Mouse (Mus musculus): Measurements from ENCODE around the gene Mki67. TPM values are rescaled to one million over a fixed set of nuclear protein-coding genes. Genes with fewer than 3 reads are reported as not detected.

The Mki67 gene
- total RNA-seq, 1 experiment, result 96.9 TPM

DNA sequence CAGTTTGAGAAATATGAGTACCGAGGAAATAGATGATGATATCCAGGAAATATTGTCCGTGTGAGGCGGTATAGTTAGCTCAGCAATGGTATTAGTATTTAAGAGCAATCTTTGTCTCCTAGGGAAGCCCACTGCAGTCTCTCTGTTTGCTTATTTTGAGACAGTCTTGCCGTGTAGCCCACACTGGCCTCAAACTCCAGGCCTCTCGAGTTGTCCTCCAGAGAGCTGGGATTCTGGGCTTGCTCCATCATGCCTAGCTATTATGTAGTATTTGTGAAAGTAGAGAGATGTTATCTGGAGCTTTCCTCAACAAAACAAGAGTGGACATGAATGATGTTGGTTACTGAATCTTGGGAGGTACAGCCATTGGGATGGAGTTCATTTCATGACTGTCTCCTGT, 18.2 kb upstream of the Mki67 start:
- Histone ChIP-seq H3K9ac (ENCODE audit: insufficient read depth, low read depth, low read length, poor library complexity, severe bottlenecking) (no peak overlapping the region), H3K9me3 (ENCODE audit: control insufficient read depth, insufficient read depth, low read depth, low read length) (no peaks in the 10 kb centered on the region; the same call in 1 of the 2 replicates), H3K4me3 (ENCODE audit: insufficient read depth in 1 of 2, low read depth in 1 of 2, low read length in 2 of 2, poor library complexity in 1 of 2, severe bottlenecking in 1 of 2) (no peak overlapping the region), H3K36me3 (ENCODE audit: control insufficient read depth, insufficient read depth, low read length, poor library complexity, severe bottlenecking) (no peaks in the 10 kb centered on the region), H3K27ac (ENCODE audit: insufficient read depth, low read depth, low read length, poor library complexity, severe bottlenecking) (no peak overlapping the region), H3K4me1 (ENCODE audit: control insufficient read depth in 2 of 2, insufficient read depth in 2 of 2, low read length in 2 of 2, poor library complexity in 1 of 2) (no peaks in the 10 kb centered on the region)
- DNase-seq (ENCODE audit: low read depth, low spot score), result no peak
- TF ChIP-seq HCFC1 (IDR thresholded peaks at IDR 0.05; ENCODE audit: borderline replicate concordance, insufficient read depth, low read length) (no peak), ZC3H11A (IDR thresholded peaks at IDR 0.05; ENCODE audit: borderline replicate concordance, low read depth, low read length) (no peak), CHD2 (IDR thresholded peaks at IDR 0.05; ENCODE audit: low read depth, low read length) (no peak), MAFK (IDR thresholded peaks at IDR 0.05; ENCODE audit: insufficient read depth, low read depth, low read length) (no peak), ZNF384 (IDR thresholded peaks at IDR 0.05; ENCODE audit: low read depth, low read length) (no peak)
- in situ Hi-C loops (cut with MboI; ENCODE audit: low sequenced_read_pairs in 2 of 2, unreplicated experiment in 2 of 2), result no loop called here

DNA sequence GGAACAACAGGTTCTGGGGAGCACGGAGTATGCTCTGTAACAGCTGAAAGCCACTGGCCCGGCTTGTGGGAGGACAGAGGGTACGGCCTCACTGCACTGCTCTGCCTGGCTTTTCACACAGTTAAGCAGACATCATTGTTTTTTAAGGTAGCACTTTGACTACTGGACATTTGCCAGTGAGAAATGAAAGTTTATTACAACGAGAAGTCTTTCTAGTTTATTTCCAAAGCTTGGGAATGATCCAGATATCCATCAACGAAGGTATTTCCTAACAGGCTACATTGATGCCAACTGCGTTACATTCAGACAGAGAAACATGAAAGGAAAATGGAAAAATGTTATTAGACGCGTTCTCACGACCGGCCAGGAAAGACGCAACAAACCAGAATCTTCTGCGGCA, 11.9 kb upstream of the Mki67 start:
- H3K4me3 ChIP-seq (ENCODE audit: insufficient read depth in 1 of 2, low read depth in 1 of 2, low read length in 2 of 2, poor library complexity in 1 of 2, severe bottlenecking in 1 of 2), result no peak overlapping the region
- H3K36me3 ChIP-seq (ENCODE audit: control insufficient read depth, insufficient read depth, low read length, poor library complexity, severe bottlenecking), result no peaks in the 10 kb centered on the region
- in situ Hi-C loops (cut with MboI; ENCODE audit: low sequenced_read_pairs in 2 of 2, unreplicated experiment in 2 of 2), result no loop called here
- peaks cover 6% of the 10 kb centered on the region; the same call in 1 of the 2 replicates for H3K9me3 ChIP-seq (ENCODE audit: control insufficient read depth, insufficient read depth, low read depth, low read length)
- H3K4me1 ChIP-seq (ENCODE audit: control insufficient read depth in 2 of 2, insufficient read depth in 2 of 2, low read length in 2 of 2, poor library complexity in 1 of 2), result no peaks in the 10 kb centered on the region
- DNase-seq (ENCODE audit: low read depth, low spot score), result no peak
- no peak overlapping the region for H3K27ac ChIP-seq (ENCODE audit: insufficient read depth, low read depth, low read length, poor library complexity, severe bottlenecking)
- TF ChIP-seq ZC3H11A (IDR thresholded peaks at IDR 0.05; ENCODE audit: borderline replicate concordance, low read depth, low read length), result no peak
- no peak for TF ChIP-seq CHD2 (IDR thresholded peaks at IDR 0.05; ENCODE audit: low read depth, low read length)
- no peak for TF ChIP-seq ZNF384 (IDR thresholded peaks at IDR 0.05; ENCODE audit: low read depth, low read length)
- TF ChIP-seq MAFK (IDR thresholded peaks at IDR 0.05; ENCODE audit: insufficient read depth, low read depth, low read length), result no peak
- H3K9ac ChIP-seq (ENCODE audit: insufficient read depth, low read depth, low read length, poor library complexity, severe bottlenecking), result no peak overlapping the region

DNA sequence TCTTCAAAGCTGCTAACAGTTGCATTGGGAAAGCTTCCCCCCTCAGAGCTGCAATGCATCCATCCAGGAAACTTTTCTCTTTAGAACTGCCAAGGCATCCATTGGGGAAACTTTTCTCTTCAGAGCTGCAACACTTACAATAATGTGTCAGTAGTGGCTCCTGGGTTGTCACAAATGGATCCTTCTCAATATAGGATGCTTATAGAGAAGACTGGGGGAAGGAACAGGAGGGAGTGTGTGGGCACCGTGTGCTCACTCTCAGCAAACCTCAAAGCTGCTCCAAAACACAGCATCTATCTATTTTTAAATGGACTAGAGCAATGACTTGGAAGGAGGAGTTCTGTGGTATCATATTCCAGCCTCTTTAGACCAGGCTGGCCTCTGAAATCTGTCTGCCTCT, 10.5 kb upstream of the Mki67 start:
- no peak overlapping the region for H3K27ac ChIP-seq (ENCODE audit: insufficient read depth, low read depth, low read length, poor library complexity, severe bottlenecking)
- H3K9me3 ChIP-seq (ENCODE audit: control insufficient read depth, insufficient read depth, low read depth, low read length), result peaks cover 6% of the 10 kb centered on the region; the same call in 1 of the 2 replicates
- no peaks in the 10 kb centered on the region for H3K36me3 ChIP-seq (ENCODE audit: control insufficient read depth, insufficient read depth, low read length, poor library complexity, severe bottlenecking)
- no peak for DNase-seq (ENCODE audit: low read depth, low spot score)
- H3K4me1 ChIP-seq (ENCODE audit: control insufficient read depth in 2 of 2, insufficient read depth in 2 of 2, low read length in 2 of 2, poor library complexity in 1 of 2), result no peaks in the 10 kb centered on the region
- H3K9ac ChIP-seq (ENCODE audit: insufficient read depth, low read depth, low read length, poor library complexity, severe bottlenecking), result no peak overlapping the region
- H3K4me3 ChIP-seq (ENCODE audit: insufficient read depth in 1 of 2, low read depth in 1 of 2, low read length in 2 of 2, poor library complexity in 1 of 2, severe bottlenecking in 1 of 2), result no peak overlapping the region
- TF ChIP-seq HCFC1 (IDR thresholded peaks at IDR 0.05; ENCODE audit: borderline replicate concordance, insufficient read depth, low read length) (no peak), ZNF384 (IDR thresholded peaks at IDR 0.05; ENCODE audit: low read depth, low read length) (no peak), MAFK (IDR thresholded peaks at IDR 0.05; ENCODE audit: insufficient read depth, low read depth, low read length) (no peak)
- in situ Hi-C loops (cut with MboI; ENCODE audit: low sequenced_read_pairs in 2 of 2, unreplicated experiment in 2 of 2), result no loop called here

DNA sequence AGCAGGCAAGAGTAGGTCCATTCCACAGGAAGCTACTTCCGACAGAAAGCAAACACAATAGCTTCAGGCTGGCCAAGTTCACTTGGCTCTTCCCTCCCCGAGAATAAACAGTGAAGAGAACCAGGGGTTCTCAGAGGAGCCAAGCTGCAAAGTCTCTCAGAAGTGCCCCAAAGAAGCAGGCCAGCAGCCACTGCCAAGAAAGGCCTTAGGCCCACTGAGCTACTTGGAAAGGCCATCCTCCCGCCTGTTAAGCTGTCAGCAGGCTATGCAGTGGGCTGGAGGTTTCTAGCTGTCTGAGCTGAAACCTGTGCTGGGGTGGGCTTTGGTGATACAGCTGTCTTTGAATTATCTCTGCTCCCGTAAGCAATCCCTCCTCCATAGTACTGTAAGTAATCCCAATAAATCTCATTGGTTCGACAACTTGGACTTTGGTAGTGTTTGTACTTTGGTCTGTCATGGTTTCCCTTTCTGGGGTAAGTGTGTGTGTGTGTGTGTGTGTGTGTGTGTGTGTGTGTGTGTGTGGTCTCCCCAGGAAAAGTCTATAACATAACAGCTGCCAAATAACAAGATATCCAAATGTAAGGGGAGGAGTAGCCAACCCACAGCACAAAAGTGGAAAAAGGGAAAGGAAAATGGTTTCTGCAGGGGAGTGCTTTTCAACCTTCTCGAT, 7.6 kb upstream of the Mki67 start:
- Histone ChIP-seq H3K4me3 (ENCODE audit: insufficient read depth in 1 of 2, low read depth in 1 of 2, low read length in 2 of 2, poor library complexity in 1 of 2, severe bottlenecking in 1 of 2) (no peak overlapping the region), H3K27ac (ENCODE audit: insufficient read depth, low read depth, low read length, poor library complexity, severe bottlenecking) (no peak overlapping the region), H3K4me1 (ENCODE audit: control insufficient read depth in 2 of 2, insufficient read depth in 2 of 2, low read length in 2 of 2, poor library complexity in 1 of 2) (no peaks in the 10 kb centered on the region), H3K9me3 (ENCODE audit: control insufficient read depth, insufficient read depth, low read depth, low read length) (peaks cover 6% of the 10 kb centered on the region; the same call in 1 of the 2 replicates), H3K36me3 (ENCODE audit: control insufficient read depth, insufficient read depth, low read length, poor library complexity, severe bottlenecking) (no peaks in the 10 kb centered on the region), H3K9ac (ENCODE audit: insufficient read depth, low read depth, low read length, poor library complexity, severe bottlenecking) (no peak overlapping the region)
- TF ChIP-seq HCFC1 (IDR thresholded peaks at IDR 0.05; ENCODE audit: borderline replicate concordance, insufficient read depth, low read length), result no peak
- TF ChIP-seq CHD2 (IDR thresholded peaks at IDR 0.05; ENCODE audit: low read depth, low read length), result no peak
- no peak for TF ChIP-seq MAFK (IDR thresholded peaks at IDR 0.05; ENCODE audit: insufficient read depth, low read depth, low read length)
- no peak for TF ChIP-seq ZNF384 (IDR thresholded peaks at IDR 0.05; ENCODE audit: low read depth, low read length)
- TF ChIP-seq ZC3H11A (IDR thresholded peaks at IDR 0.05; ENCODE audit: borderline replicate concordance, low read depth, low read length), result no peak
- DNase-seq (ENCODE audit: low read depth, low spot score), result no peak
- in situ Hi-C loops (cut with MboI; ENCODE audit: low sequenced_read_pairs in 2 of 2, unreplicated experiment in 2 of 2), result no loop called here
